14 mouse cellular contexts compared by ENCODE assay signal in the genomic region with DNA sequence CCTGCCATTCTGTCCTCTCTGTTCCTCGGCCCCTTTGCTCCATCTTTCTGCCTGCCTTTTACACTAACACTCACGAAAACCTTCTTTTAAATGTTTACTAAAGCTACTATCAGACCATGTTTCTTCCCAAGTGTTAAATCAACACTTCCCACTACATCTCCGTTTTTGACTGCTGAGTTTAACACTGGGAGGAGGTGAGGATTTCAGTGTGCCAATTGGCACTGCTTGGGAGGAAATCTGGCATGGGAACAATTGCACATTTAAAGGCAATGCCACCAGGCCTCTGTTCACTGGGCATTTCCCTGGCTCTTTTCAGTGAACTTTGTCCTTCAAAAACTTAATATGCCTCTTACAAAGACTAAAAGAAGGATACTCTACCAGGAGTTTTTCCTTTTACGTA.
DNase-seq lines count a peak whose midpoint lies in the region; ATAC-seq and TF ChIP-seq lines count a peak whose summit lies in the region.
"Had no signal": no experiment of that assay in that cellular context is flagged by ENCODE, and none has a peak within 500 bp of the region (broad histone marks: within the 10 kb centered on the region; RNA-seq: fewer than 3 reads in every experiment).

No protein-coding gene starts in this region.

- 52% methylated on average over 4 of the region's 4 CpGs for WGBS in forebrain, embryonic 14.5 days
- WGBS in forebrain, embryonic 10.5 days, result 77% methylated on average over 4 of the region's 4 CpGs
- 45% methylated on average over 4 of the region's 4 CpGs for WGBS in heart, embryonic 10.5 days

- TF ChIP-seq CTCF in left cerebral cortex, adult 2 months (IDR thresholded peaks at IDR 0.05), result no peak

- peak; percentile 78; the same call in 1 of the 2 replicates for ATAC-seq in forebrain, embryonic 14.5 days
- ATAC-seq: Patski had no signal

- no peak overlapping the region for H3K9ac ChIP-seq in forebrain, embryonic 14.5 days (ENCODE audit: low read length)
- H3K9ac ChIP-seq: heart, embryonic 13.5 days; hindbrain, embryonic 15.5 days had no signal

- no peaks in the 10 kb centered on the region for H3K27me3 ChIP-seq in forebrain, embryonic 14.5 days (replicated peaks; ENCODE audit: control insufficient read depth, insufficient read depth, low read length)
- no peaks in the 10 kb centered on the region for H3K27me3 ChIP-seq in forebrain, embryonic 10.5 days (ENCODE audit: poor library complexity, severe bottlenecking)
- H3K27me3 ChIP-seq in heart, embryonic 10.5 days (ENCODE audit: insufficient read depth, poor library complexity, severe bottlenecking), result no peaks in the 10 kb centered on the region
- H3K27me3 ChIP-seq: heart, embryonic 13.5 days; hindbrain, embryonic 15.5 days; Patski had no signal

- no peak overlapping the region for H3K4me3 ChIP-seq in forebrain, embryonic 14.5 days (ENCODE audit: low read depth, low read length)
- H3K4me3 ChIP-seq in forebrain, embryonic 10.5 days, result no peak overlapping the region
- no peak overlapping the region for H3K4me3 ChIP-seq in left cerebral cortex, adult 2 months
- no peak overlapping the region for H3K4me3 ChIP-seq in heart, embryonic 10.5 days
- H3K4me3 ChIP-seq: heart, embryonic 13.5 days; hindbrain, embryonic 15.5 days had no signal

- DNase-seq in forebrain, embryonic 14.5 days (ENCODE audit: low spot score), result peak; percentile 80
- DNase-seq in forebrain, embryonic 10.5 days (ENCODE audit: extremely low spot score, low spot score), result no peak
- peak; percentile 31 for DNase-seq in right cerebral cortex, adult 18-20 months
- no peak for DNase-seq in right cerebral cortex, postnatal 4 days
- DNase-seq in left cerebral cortex, adult 2 months (ENCODE audit: extremely low spot score in 1 of 2, low spot score in 2 of 2), result peak; percentile 11 to 20
- DNase-seq in neural tube, embryonic 10.5 days (ENCODE audit: extremely low spot score, low spot score), result no peak
- no peak for DNase-seq in heart, embryonic 10.5 days (ENCODE audit: low spot score)
- DNase-seq: adrenal gland, postnatal 36 days; cerebellum, adult 9-11 months; gastrocnemius, postnatal 10 days; kidney, adult 9 months had no signal

- no peaks in the 10 kb centered on the region for H3K36me3 ChIP-seq in forebrain, embryonic 14.5 days (ENCODE audit: control insufficient read depth, insufficient read depth, low read length)
- H3K36me3 ChIP-seq in forebrain, embryonic 10.5 days (replicated peaks), result no peaks in the 10 kb centered on the region
- no peaks in the 10 kb centered on the region for H3K36me3 ChIP-seq in heart, embryonic 10.5 days
- H3K36me3 ChIP-seq: heart, embryonic 13.5 days; hindbrain, embryonic 15.5 days had no signal

- no peak overlapping the region for H3K27ac ChIP-seq in forebrain, embryonic 14.5 days (ENCODE audit: low read depth, low read length)
- H3K27ac ChIP-seq in forebrain, embryonic 10.5 days, result no peak overlapping the region
- H3K27ac ChIP-seq in left cerebral cortex, adult 2 months, result no peak overlapping the region
- no peak overlapping the region for H3K27ac ChIP-seq in heart, embryonic 10.5 days
- H3K27ac ChIP-seq: heart, embryonic 13.5 days; hindbrain, embryonic 15.5 days had no signal

- H3K4me1 ChIP-seq in forebrain, embryonic 14.5 days (ENCODE audit: control insufficient read depth, insufficient read depth, low read length), result no peaks in the 10 kb centered on the region
- no peaks in the 10 kb centered on the region for H3K4me1 ChIP-seq in forebrain, embryonic 10.5 days
- H3K4me1 ChIP-seq in heart, embryonic 10.5 days, result no peaks in the 10 kb centered on the region
- H3K4me1 ChIP-seq: heart, embryonic 13.5 days; hindbrain, embryonic 15.5 days had no signal

- no peak overlapping the region for H3K4me2 ChIP-seq in forebrain, embryonic 14.5 days (ENCODE audit: low read length)
- H3K4me2 ChIP-seq: heart, embryonic 13.5 days; hindbrain, embryonic 15.5 days had no signal

- intact Hi-C loops in left cerebral cortex, adult 2 months (cut with DNase I), result no loop called here

- no peaks in the 10 kb centered on the region for H3K9me3 ChIP-seq in forebrain, embryonic 14.5 days (replicated peaks; ENCODE audit: control insufficient read depth, low read length)
- H3K9me3 ChIP-seq in forebrain, embryonic 10.5 days, result no peaks in the 10 kb centered on the region
- H3K9me3 ChIP-seq in heart, embryonic 10.5 days, result no peaks in the 10 kb centered on the region
- H3K9me3 ChIP-seq: heart, embryonic 13.5 days; hindbrain, embryonic 15.5 days had no signal

Comparison
In these comparisons a context has a peak if more than half of its experiments do, and no peak if none do; other contexts are left out.
1. DNase-seq: peak in forebrain, embryonic 14.5 days (single experiment), right cerebral cortex, adult 18-20 months (single experiment) and left cerebral cortex, adult 2 months (2 of 2); none in forebrain, embryonic 10.5 days (single experiment), right cerebral cortex, postnatal 4 days (single experiment), neural tube, embryonic 10.5 days (single experiment) and heart, embryonic 10.5 days (single experiment).